Mouse (Mus musculus): ENCODE measurements around the gene Pibf1. TPM values are rescaled to one million over a fixed set of nuclear protein-coding genes. Genes with fewer than 3 reads are reported as not detected.

Pibf1 gene
- total RNA-seq, 1 experiment from 2014 or later = 31.0 TPM

- ATAC-seq (replicated peaks; ENCODE audit: insufficient number of reproducible peaks, low FRiP score, low TSS enrichment, poor library complexity, severe bottlenecking) = no peak
Measured at GRCm38 (mm10) chr14:99134048-99134447, 34.8 kb downstream of the Pibf1 start.

DNA sequence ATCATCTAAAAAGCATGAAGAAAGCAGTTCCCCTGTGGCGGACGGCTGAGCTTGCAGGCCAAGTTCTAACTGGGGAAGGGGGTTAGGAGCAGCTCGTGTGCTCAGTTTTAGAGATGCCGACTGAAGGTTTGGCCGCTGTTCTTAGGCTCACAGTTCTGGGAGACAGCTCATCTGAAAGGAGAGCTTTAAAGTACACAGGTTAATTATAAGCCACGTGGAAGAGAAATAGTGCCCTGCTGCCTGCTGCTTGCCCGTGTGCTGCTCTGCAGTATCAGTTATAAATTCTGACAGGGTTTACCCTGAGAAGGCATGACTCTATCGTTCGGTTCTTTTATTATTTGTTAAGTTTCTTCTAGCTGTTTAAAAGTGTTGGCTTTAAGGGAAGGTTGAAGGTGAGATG is 36.5 kb downstream of the Pibf1 start:
- no peak for ATAC-seq (replicated peaks; ENCODE audit: insufficient number of reproducible peaks, low FRiP score, low TSS enrichment, poor library complexity, severe bottlenecking)

- ATAC-seq (replicated peaks; ENCODE audit: insufficient number of reproducible peaks, low FRiP score, low TSS enrichment, poor library complexity, severe bottlenecking) = no peak
Measured at GRCm38 (mm10) chr14:99136297-99136696, 37.1 kb downstream of the Pibf1 start.

GRCm38 (mm10) chr14:99140036-99140435 is 40.8 kb downstream of the Pibf1 start:
- no peak for ATAC-seq (replicated peaks; ENCODE audit: insufficient number of reproducible peaks, low FRiP score, low TSS enrichment, poor library complexity, severe bottlenecking)

- ATAC-seq (replicated peaks; ENCODE audit: insufficient number of reproducible peaks, low FRiP score, low TSS enrichment, poor library complexity, severe bottlenecking) = peak; percentile 86
Measured at GRCm38 (mm10) chr14:99141786-99142633, 42.8 kb downstream of the Pibf1 start.

- no peak for ATAC-seq (replicated peaks; ENCODE audit: insufficient number of reproducible peaks, low FRiP score, low TSS enrichment, poor library complexity, severe bottlenecking)
Measured at GRCm38 (mm10) chr14:99146841-99147240, 47.6 kb downstream of the Pibf1 start.

GRCm38 (mm10) chr14:99152683-99153082 is 53.5 kb downstream of the Pibf1 start:
- ATAC-seq (replicated peaks; ENCODE audit: insufficient number of reproducible peaks, low FRiP score, low TSS enrichment, poor library complexity, severe bottlenecking) = no peak

DNA sequence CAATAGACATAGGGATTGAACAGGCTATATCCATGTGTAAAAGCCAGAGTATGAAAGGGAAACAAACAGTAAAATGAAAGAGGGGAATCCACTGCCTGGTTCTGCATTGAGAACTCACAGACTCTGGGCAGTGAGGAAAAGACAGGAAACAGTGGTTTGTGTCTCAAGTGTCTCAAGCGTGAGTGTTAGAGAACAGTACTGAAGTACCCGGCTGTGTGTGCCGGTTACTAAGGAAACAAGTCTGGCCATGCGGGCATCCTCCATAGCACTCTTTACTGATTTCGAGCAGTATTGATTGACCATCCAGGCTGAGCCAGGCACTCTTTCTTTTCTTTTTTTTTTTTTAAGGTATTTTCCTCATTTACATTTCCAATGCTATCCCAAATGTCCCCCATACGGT is 60.7 kb downstream of the Pibf1 start:
- ATAC-seq (replicated peaks; ENCODE audit: insufficient number of reproducible peaks, low FRiP score, low TSS enrichment, poor library complexity, severe bottlenecking) = no peak

DNA sequence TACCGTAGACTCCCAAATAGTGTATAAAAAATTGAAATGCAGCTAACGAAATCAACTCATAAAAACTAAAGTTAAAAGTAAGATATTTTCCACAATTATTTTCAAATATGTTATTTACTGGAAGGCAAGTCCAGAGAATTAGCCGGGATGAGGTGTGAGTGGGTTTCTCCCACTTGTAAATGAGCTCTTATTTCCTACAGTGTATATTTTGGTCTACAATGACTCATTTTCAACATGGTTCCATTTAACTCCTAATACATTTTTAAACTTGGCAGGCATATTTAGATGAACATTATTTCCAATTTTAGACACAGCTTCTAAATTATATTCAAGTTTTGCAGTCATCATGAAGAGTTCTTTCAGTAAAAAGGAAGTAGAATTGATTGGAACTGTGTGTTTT is 63.8 kb downstream of the Pibf1 start:
- ATAC-seq (replicated peaks; ENCODE audit: insufficient number of reproducible peaks, low FRiP score, low TSS enrichment, poor library complexity, severe bottlenecking) = no peak

- ATAC-seq (replicated peaks; ENCODE audit: insufficient number of reproducible peaks, low FRiP score, low TSS enrichment, poor library complexity, severe bottlenecking) = no peak
Measured at GRCm38 (mm10) chr14:99174138-99174745, 75.0 kb downstream of the Pibf1 start.

GRCm38 (mm10) chr14:99176559-99176958 is 77.3 kb downstream of the Pibf1 start:
- no peak for ATAC-seq (replicated peaks; ENCODE audit: insufficient number of reproducible peaks, low FRiP score, low TSS enrichment, poor library complexity, severe bottlenecking)

DNA sequence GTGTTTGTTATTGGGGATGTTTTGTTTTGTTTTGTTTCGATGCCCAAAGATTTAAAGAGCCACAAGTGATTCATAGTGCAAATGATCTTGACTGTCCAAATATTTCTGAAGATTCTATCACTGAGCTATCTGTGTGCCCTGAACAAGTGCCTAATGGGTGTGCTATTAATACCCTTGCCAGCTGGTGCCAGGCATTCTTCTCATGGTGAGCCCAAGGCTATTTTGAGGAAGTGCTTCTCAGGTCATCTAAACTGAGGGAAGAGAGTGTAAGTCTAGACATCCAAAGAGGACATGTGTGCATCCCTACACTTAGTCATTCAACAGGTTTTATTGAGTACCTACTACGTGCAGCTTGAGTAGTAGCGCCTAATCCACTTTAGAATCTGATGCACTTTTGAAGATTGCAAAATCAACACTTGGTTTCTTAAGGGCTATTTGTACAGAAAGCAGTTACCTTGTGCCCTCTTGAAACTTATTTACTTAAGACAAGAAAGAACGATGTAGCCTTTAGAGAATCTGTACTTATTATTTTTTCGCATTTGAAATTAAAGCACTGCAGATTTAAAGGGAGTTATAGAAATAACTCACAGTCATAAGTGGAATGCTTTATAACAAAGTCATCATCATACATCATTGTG is 91.0 kb downstream of the Pibf1 start:
- no peak for ATAC-seq (replicated peaks; ENCODE audit: insufficient number of reproducible peaks, low FRiP score, low TSS enrichment, poor library complexity, severe bottlenecking)

- no peak for ATAC-seq (replicated peaks; ENCODE audit: insufficient number of reproducible peaks, low FRiP score, low TSS enrichment, poor library complexity, severe bottlenecking)
Measured at GRCm38 (mm10) chr14:99205865-99206264, 106.6 kb downstream of the Pibf1 start.

- ATAC-seq (replicated peaks; ENCODE audit: insufficient number of reproducible peaks, low FRiP score, low TSS enrichment, poor library complexity, severe bottlenecking) = no peak
Measured at GRCm38 (mm10) chr14:99206591-99206990, 107.4 kb downstream of the Pibf1 start.

DNA sequence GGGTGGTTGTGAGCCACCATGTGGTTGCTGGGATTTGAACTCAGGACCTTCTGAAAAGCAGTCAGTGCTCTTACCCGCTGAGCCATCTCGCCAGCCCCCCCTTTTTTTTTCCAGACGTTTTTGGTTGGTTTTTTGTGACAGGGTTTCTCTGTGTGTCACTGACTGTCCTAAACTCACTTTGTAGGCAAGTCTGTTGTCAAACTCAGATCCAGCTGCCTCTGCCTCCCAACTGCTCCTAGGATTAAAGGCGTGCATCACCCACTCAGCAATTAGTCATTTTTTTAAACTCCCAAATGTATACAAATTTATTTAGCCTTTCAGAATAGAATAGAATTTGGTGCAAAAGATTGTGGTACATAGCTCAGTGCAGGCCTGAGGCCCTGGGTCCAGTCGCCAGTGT is 111.2 kb downstream of the Pibf1 start:
- ATAC-seq (replicated peaks; ENCODE audit: insufficient number of reproducible peaks, low FRiP score, low TSS enrichment, poor library complexity, severe bottlenecking) = no peak

DNA sequence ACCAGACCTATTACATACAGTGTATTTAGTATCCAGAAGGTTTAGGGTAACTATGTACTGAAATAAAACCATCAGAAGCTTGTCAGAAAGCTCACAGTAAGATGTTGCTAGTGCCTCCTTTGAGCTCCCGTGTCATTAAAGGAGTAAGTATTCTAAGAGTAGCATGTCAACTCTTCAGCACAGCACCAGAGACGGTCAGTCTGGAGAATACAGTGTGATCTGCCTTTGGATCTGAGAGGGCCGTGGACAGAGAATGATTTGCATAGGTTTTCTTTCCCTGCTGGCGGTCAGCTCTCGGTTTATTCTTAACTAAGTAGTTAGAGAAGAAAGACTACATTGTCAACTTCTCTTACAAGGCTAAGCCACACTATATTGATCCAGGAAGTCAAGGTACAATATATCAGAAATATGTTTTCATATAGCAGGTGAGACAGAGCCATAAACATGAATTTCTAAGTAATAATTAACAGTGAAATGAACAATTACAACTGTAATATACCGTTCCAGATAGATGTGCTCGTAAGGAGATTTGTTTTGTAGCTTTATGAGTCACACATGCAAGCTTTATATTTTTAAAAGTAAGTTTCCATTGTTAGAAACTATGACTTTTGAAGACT is 119.3 kb downstream of the Pibf1 start:
- ATAC-seq (replicated peaks; ENCODE audit: insufficient number of reproducible peaks, low FRiP score, low TSS enrichment, poor library complexity, severe bottlenecking) = no peak

GRCm38 (mm10) chr14:99219757-99220171 is 120.5 kb downstream of the Pibf1 start:
- ATAC-seq (replicated peaks; ENCODE audit: insufficient number of reproducible peaks, low FRiP score, low TSS enrichment, poor library complexity, severe bottlenecking) = no peak

- no peak for ATAC-seq (replicated peaks; ENCODE audit: insufficient number of reproducible peaks, low FRiP score, low TSS enrichment, poor library complexity, severe bottlenecking)
Measured at GRCm38 (mm10) chr14:99225929-99226328, 126.7 kb downstream of the Pibf1 start.

DNA sequence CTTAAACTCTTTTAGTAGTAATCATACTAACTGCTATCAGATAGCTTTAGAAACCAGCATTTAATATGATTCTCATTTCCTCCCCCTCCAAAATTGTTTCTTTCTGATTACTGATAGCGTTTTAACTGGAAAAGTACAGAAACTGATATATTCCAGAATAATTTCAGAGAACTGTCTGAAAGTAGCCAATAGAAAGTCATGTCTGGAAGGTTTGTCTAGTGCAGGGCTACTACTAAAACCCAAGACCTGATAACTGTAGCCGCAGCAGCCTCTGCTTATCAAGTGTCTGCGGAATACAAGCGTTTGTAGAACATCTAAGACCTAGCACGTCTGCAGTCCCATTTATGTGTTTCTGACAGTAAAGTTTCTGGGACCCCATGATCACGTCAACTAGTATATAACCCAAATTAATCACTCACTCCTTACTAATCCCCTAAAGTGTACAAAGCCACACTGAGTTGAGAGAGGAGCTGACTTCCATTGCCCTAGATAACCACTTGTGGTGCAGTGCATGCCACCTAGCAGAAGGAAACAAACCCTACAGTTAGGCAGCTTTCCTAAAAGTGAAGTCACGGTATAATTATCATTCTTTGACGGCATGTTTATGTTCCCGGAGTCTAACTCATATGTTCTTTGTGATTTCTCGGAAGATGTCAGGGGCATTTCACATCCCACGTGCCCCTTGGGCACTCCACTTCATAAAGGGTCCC is 130.0 kb downstream of the Pibf1 start:
- ATAC-seq (replicated peaks; ENCODE audit: insufficient number of reproducible peaks, low FRiP score, low TSS enrichment, poor library complexity, severe bottlenecking) = no peak
